Mouse (Mus musculus): ENCODE measurements around the gene Treml4.
"Not testable (repeated sequence)": the region's sequence is repeated elsewhere in the genome, so short reads cannot be mapped to it uniquely, and the experiment has no call there.

Treml4 gene

GRCm38 (mm10) chr17:48274885-48275284 lies 10.8 kb downstream of the Treml4 start:
- peak; percentile 90 for DNase-seq (ENCODE audit: low spot score)

- no peak for DNase-seq (ENCODE audit: low spot score)
These were observed 11.6 kb downstream of the Treml4 start for GRCm38 (mm10) chr17:48275736-48276135.

- peak; percentile 17 for DNase-seq (ENCODE audit: low spot score)
These were observed 14.3 kb downstream of the Treml4 start for GRCm38 (mm10) chr17:48278381-48278780.

- no peak for DNase-seq (ENCODE audit: low spot score)
These were observed 14.9 kb downstream of the Treml4 start for GRCm38 (mm10) chr17:48279002-48279401.

- no peak for DNase-seq (ENCODE audit: low spot score)
These were observed 17.0 kb downstream of the Treml4 start for GRCm38 (mm10) chr17:48280943-48281738.

GRCm38 (mm10) chr17:48281739-48282085 lies 17.6 kb downstream of the Treml4 start:
- no peak for DNase-seq (ENCODE audit: low spot score)

GRCm38 (mm10) chr17:48286765-48287164 lies 22.7 kb downstream of the Treml4 start:
- peak; percentile 5 for DNase-seq (ENCODE audit: low spot score)

GRCm38 (mm10) chr17:48287276-48287675 lies 23.2 kb downstream of the Treml4 start:
- DNase-seq (ENCODE audit: low spot score), result no peak

- DNase-seq (ENCODE audit: low spot score), result no peak
These were observed 29.6 kb downstream of the Treml4 start for GRCm38 (mm10) chr17:48293500-48294194.

GRCm38 (mm10) chr17:48299203-48299602 lies 35.1 kb downstream of the Treml4 start, which contains the start of gene Treml2:
TSS of gene Treml2 (plus strand) at chr17:48299498.
- no peak for DNase-seq (ENCODE audit: low spot score)

GRCm38 (mm10) chr17:48299756-48300155 lies 35.7 kb downstream of the Treml4 start:
- DNase-seq (ENCODE audit: low spot score), result no peak

- DNase-seq (ENCODE audit: low spot score), result no peak
These were observed 36.1 kb downstream of the Treml4 start for GRCm38 (mm10) chr17:48300199-48300598.

GRCm38 (mm10) chr17:48300861-48301260 lies 36.8 kb downstream of the Treml4 start:
- DNase-seq (ENCODE audit: low spot score), result no peak

GRCm38 (mm10) chr17:48301792-48302191 lies 37.7 kb downstream of the Treml4 start:
- DNase-seq (ENCODE audit: low spot score), result no peak

- no peak for DNase-seq (ENCODE audit: low spot score)
These were observed 48.0 kb downstream of the Treml4 start for GRCm38 (mm10) chr17:48312124-48312523.

GRCm38 (mm10) chr17:48315905-48316579 lies 51.9 kb downstream of the Treml4 start, which contains the start of gene B430306N03Rik:
TSS of gene B430306N03Rik (plus strand) at chr17:48316141.
- not testable (repeated sequence) for DNase-seq (ENCODE audit: low spot score)

- no peak for DNase-seq (ENCODE audit: low spot score)
These were observed 54.6 kb downstream of the Treml4 start for GRCm38 (mm10) chr17:48318686-48319085.

- no peak for DNase-seq (ENCODE audit: low spot score)
These were observed 57.2 kb downstream of the Treml4 start for GRCm38 (mm10) chr17:48321279-48321678.

- no peak for DNase-seq (ENCODE audit: low spot score)
These were observed 59.1 kb downstream of the Treml4 start for GRCm38 (mm10) chr17:48323236-48323635.

- DNase-seq (ENCODE audit: low spot score), result no peak
These were observed 60.2 kb downstream of the Treml4 start for GRCm38 (mm10) chr17:48324258-48324657.

Measured in adipocyte (in vitro differentiated cells).